Comparison of ENCODE assay signal across 8 mouse cellular contexts in genomic region chr16:35982506-35982901, GRCm38 (mm10). TPM values are rescaled to one million over a fixed set of nuclear protein-coding genes. Genes with fewer than 3 reads are reported as not detected.
A peak's percentile ranks its signal among the peaks of the same experiment; 100 is the strongest.
DNase-seq lines count a peak whose midpoint lies in the region; ATAC-seq and TF ChIP-seq lines count a peak whose summit lies in the region.

No protein-coding gene starts in this region.

- no peaks in the 10 kb centered on the region for H3K27me3 ChIP-seq in embryonic facial prominence, embryonic 11.5 days (ENCODE audit: control insufficient read depth, insufficient read depth, low read length)
- H3K27me3 ChIP-seq in hindbrain, postnatal 0 days (ENCODE audit: insufficient read depth, low read length) = no peaks in the 10 kb centered on the region
- no peaks in the 10 kb centered on the region for H3K27me3 ChIP-seq in myocyte (ENCODE audit: control insufficient read depth, insufficient read depth, insufficient read length)

- no peaks in the 10 kb centered on the region for H3K9me3 ChIP-seq in embryonic facial prominence, embryonic 11.5 days (replicated peaks; ENCODE audit: control insufficient read depth, low read length)
- no peaks in the 10 kb centered on the region for H3K9me3 ChIP-seq in hindbrain, postnatal 0 days (ENCODE audit: low read length)

- peak; percentile 2 for DNase-seq in left cerebral cortex, postnatal 4 days
- DNase-seq in left cerebral cortex, adult 18-20 months (ENCODE audit: low spot score in 2 of 2) = no peak
- no peak for DNase-seq in embryonic facial prominence, embryonic 11.5 days (ENCODE audit: low spot score)
- peak; percentile 2 for DNase-seq in hindbrain, postnatal 0 days (ENCODE audit: low spot score)
- no peak for DNase-seq in gastrocnemius, postnatal 4 days (ENCODE audit: low spot score in 2 of 2)
- DNase-seq in kidney, adult 8-10 months = no peak
- DNase-seq in urinary bladder, adult 2 months (ENCODE audit: low spot score) = no peak

- H3K79me2 ChIP-seq in myocyte (ENCODE audit: control insufficient read depth, insufficient read depth) = peaks cover 37% of the 10 kb centered on the region

- no peak for TF ChIP-seq CTCF in hindbrain, postnatal 0 days (IDR thresholded peaks at IDR 0.05; ENCODE audit: low read depth)

- ATAC-seq in embryonic facial prominence, embryonic 11.5 days (replicated peaks; ENCODE audit: insufficient number of reproducible peaks, low FRiP score, low TSS enrichment, low read depth) = 0 out of 2 replicates have a peak, but pooled peaks have one; percentile 1
- peak; percentile 3; the same call in 1 of the 2 replicates for ATAC-seq in hindbrain, postnatal 0 days

- H3K4me2 ChIP-seq in embryonic facial prominence, embryonic 11.5 days (ENCODE audit: low read depth, low read length) = peak overlapping the region; percentile 57
- H3K4me2 ChIP-seq in hindbrain, postnatal 0 days (ENCODE audit: low read depth, low read length) = peak overlapping the region; percentile 83
- peak overlapping the region; percentile 79 for H3K4me2 ChIP-seq in myocyte (ENCODE audit: low read depth)

- no peaks in the 10 kb centered on the region for H3K4me1 ChIP-seq in embryonic facial prominence, embryonic 11.5 days (ENCODE audit: control insufficient read depth, insufficient read depth, low read length)
- H3K4me1 ChIP-seq in hindbrain, postnatal 0 days (ENCODE audit: insufficient read depth, low read length) = no peaks in the 10 kb centered on the region

- no peak overlapping the region for H3ac ChIP-seq in myocyte (ENCODE audit: control insufficient read depth, insufficient read length)

- no peak for TF ChIP-seq POLR2A in myocyte (IDR thresholded peaks at IDR 0.05; ENCODE audit: insufficient read length, low read depth)

- H3K9ac ChIP-seq in embryonic facial prominence, embryonic 11.5 days (replicated peaks; ENCODE audit: low read length) = peak overlapping the region; percentile 1
- peak overlapping the region; percentile 97 for H3K9ac ChIP-seq in hindbrain, postnatal 0 days (replicated peaks; ENCODE audit: low read length)

- intact Hi-C loops in left cerebral cortex, postnatal 4 days (cut with DNase I) = no loop called here

- 5% methylated on average over 15 of the region's 15 CpGs for WGBS in embryonic facial prominence, embryonic 11.5 days
- WGBS in hindbrain, postnatal 0 days = 4% methylated on average over 15 of the region's 15 CpGs

- no peaks in the 10 kb centered on the region for H3K36me3 ChIP-seq in embryonic facial prominence, embryonic 11.5 days (replicated peaks; ENCODE audit: control insufficient read depth, insufficient read depth, low read depth, low read length)
- H3K36me3 ChIP-seq in hindbrain, postnatal 0 days (ENCODE audit: insufficient read depth, low read length) = no peaks in the 10 kb centered on the region
- H3K36me3 ChIP-seq in myocyte (ENCODE audit: control insufficient read depth, insufficient read depth) = no peaks in the 10 kb centered on the region

- H3K4me3 ChIP-seq in embryonic facial prominence, embryonic 11.5 days (ENCODE audit: low read depth, low read length) = peak overlapping the region; percentile 84
- H3K4me3 ChIP-seq in hindbrain, postnatal 0 days (ENCODE audit: low read length) = peak overlapping the region; percentile 88
- peak overlapping the region; percentile 37 for H3K4me3 ChIP-seq in myocyte

- no peak overlapping the region for H3K27ac ChIP-seq in embryonic facial prominence, embryonic 11.5 days (replicated peaks; ENCODE audit: low read depth, low read length)
- H3K27ac ChIP-seq in hindbrain, postnatal 0 days = peak overlapping the region; percentile 99

TF ChIP-seq in myocyte, 11 proteins besides CTCF, POLR2A, EP300 and RAD21:
- no peak for TF ChIP-seq TCF3 (IDR thresholded peaks at IDR 0.05; ENCODE audit: insufficient read length, low read depth)
- no peak for TF ChIP-seq TCF12 (IDR thresholded peaks at IDR 0.05; ENCODE audit: insufficient read depth, poor library complexity, severe bottlenecking)
- TF ChIP-seq SRF (IDR thresholded peaks at IDR 0.05; ENCODE audit: control insufficient read depth, insufficient read length, low read depth) = no peak
- no peak for TF ChIP-seq CEBPB (IDR thresholded peaks at IDR 0.05; ENCODE audit: insufficient read depth, poor library complexity, severe bottlenecking)
TF ChIP-seq in myocyte: peak in this region for 0.

RNA-seq across cellular contexts. Expression of gene Kpna1, which starts 4.0 kb away (rescaled TPM):
- 10 to 100 TPM; 92.1 to 96.8 TPM for total RNA-seq in left cerebral cortex, postnatal 4 days (2021)
- 100 to 1,000 TPM; 148 to 152 TPM for total RNA-seq in left cerebral cortex, adult 18-20 months (2021)
- 72.7 and 78.9 TPM in 2 replicates for polyA plus RNA-seq in embryonic facial prominence, embryonic 11.5 days (2014; fragmentation: Nextera tagmentation; extraction: Ambion mirVana)
- total RNA-seq in hindbrain, postnatal 0 days (2014; rRNA removed) = 53.8 and 55.9 TPM in 2 replicates
- 54.6 and 55.2 TPM in 2 replicates for polyA plus RNA-seq in hindbrain, postnatal 0 days (2015; fragmentation: Nextera tagmentation; extraction: Ambion mirVana)
- polyA plus RNA-seq in myocyte (2012; fragmentation: generic; extraction: Trizol) = 14.8 TPM
- 10 to 100 TPM; 62.5 to 71.0 TPM for total RNA-seq in gastrocnemius, postnatal 4 days (2021)
- 18.0 and 21.2 TPM in 2 replicates for polyA plus RNA-seq in urinary bladder, adult 2 months (2012; rRNA removed)

RNA-seq across cellular contexts. Expression of gene Dtx3l, which starts 43.6 kb away (rescaled TPM):
- total RNA-seq in left cerebral cortex, postnatal 4 days (2021) = 1 to 10 TPM; 2.2 TPM
- 1 to 10 TPM; 4.0 to 5.6 TPM for total RNA-seq in left cerebral cortex, adult 18-20 months (2021)
- polyA plus RNA-seq in embryonic facial prominence, embryonic 11.5 days (2014; fragmentation: Nextera tagmentation; extraction: Ambion mirVana) = 3.1 and 3.7 TPM in 2 replicates
- total RNA-seq in hindbrain, postnatal 0 days (2014; rRNA removed) = 0.93 and 2.5 TPM in 2 replicates
- 1.2 and 1.5 TPM in 2 replicates for polyA plus RNA-seq in hindbrain, postnatal 0 days (2015; fragmentation: Nextera tagmentation; extraction: Ambion mirVana)
- 0.83 TPM for polyA plus RNA-seq in myocyte (2012; fragmentation: generic; extraction: Trizol)
- 1 to 10 TPM; 4.6 to 5.5 TPM for total RNA-seq in gastrocnemius, postnatal 4 days (2021)
- polyA plus RNA-seq in urinary bladder, adult 2 months (2012; rRNA removed) = 13.2 and 18.3 TPM in 2 replicates

RNA-seq across cellular contexts. Expression of gene Parp9, which starts 44.2 kb away (rescaled TPM):
- total RNA-seq in left cerebral cortex, postnatal 4 days (2021) = 1 to 10 TPM; 2.0 to 2.4 TPM
- total RNA-seq in left cerebral cortex, adult 18-20 months (2021) = 1 to 10 TPM; 2.3 to 3.4 TPM
- polyA plus RNA-seq in embryonic facial prominence, embryonic 11.5 days (2014; fragmentation: Nextera tagmentation; extraction: Ambion mirVana) = 2.7 and 3.2 TPM in 2 replicates
- total RNA-seq in hindbrain, postnatal 0 days (2014; rRNA removed) = 2.5 and 3.5 TPM in 2 replicates
- 3.6 and 3.8 TPM in 2 replicates for polyA plus RNA-seq in hindbrain, postnatal 0 days (2015; fragmentation: Nextera tagmentation; extraction: Ambion mirVana)
- polyA plus RNA-seq in myocyte (2012; fragmentation: generic; extraction: Trizol) = 1.2 TPM
- total RNA-seq in gastrocnemius, postnatal 4 days (2021) = 1 to 10 TPM; 7.6 TPM
- polyA plus RNA-seq in urinary bladder, adult 2 months (2012; rRNA removed) = 20.3 and 25.3 TPM in 2 replicates

RNA-seq across cellular contexts. Expression of gene Wdr5b, which starts 58.5 kb away (rescaled TPM):
- total RNA-seq in left cerebral cortex, postnatal 4 days (2021) = 1 to 10 TPM; 6.8 to 7.0 TPM
- total RNA-seq in left cerebral cortex, adult 18-20 months (2021) = 1 to 10 TPM; 3.4 to 4.8 TPM
- 14.0 and 16.7 TPM in 2 replicates for polyA plus RNA-seq in embryonic facial prominence, embryonic 11.5 days (2014; fragmentation: Nextera tagmentation; extraction: Ambion mirVana)
- total RNA-seq in hindbrain, postnatal 0 days (2014; rRNA removed) = 5.6 and 6.1 TPM in 2 replicates
- 4.9 and 6.8 TPM in 2 replicates for polyA plus RNA-seq in hindbrain, postnatal 0 days (2015; fragmentation: Nextera tagmentation; extraction: Ambion mirVana)
- 1.9 TPM for polyA plus RNA-seq in myocyte (2012; fragmentation: generic; extraction: Trizol)
- total RNA-seq in gastrocnemius, postnatal 4 days (2021) = 1 to 10 TPM; 5.0 to 5.3 TPM
- polyA plus RNA-seq in urinary bladder, adult 2 months (2012; rRNA removed) = 6.3 and 6.6 TPM in 2 replicates

Comparison
In these comparisons a context has a peak if more than half of its experiments do, and no peak if none do; other contexts are left out.
1. DNase-seq: peak in left cerebral cortex, postnatal 4 days (single experiment) and hindbrain, postnatal 0 days (single experiment); none in left cerebral cortex, adult 18-20 months (0 of 2), embryonic facial prominence, embryonic 11.5 days (single experiment), gastrocnemius, postnatal 4 days (0 of 2), kidney, adult 8-10 months (0 of 2) and urinary bladder, adult 2 months (single experiment).
2. H3K4me3 ChIP-seq: peak in every context shown above with its lines; median percentile 88 in hindbrain, postnatal 0 days; 84 in embryonic facial prominence, embryonic 11.5 days; 37 in myocyte.
3. Peak in every context shown above with its lines, with median percentiles within 50 percentile points of each other: H3K4me2 ChIP-seq.